Mouse (Mus musculus): ENCODE results near the gene Cadm4.
"Not testable (repeated sequence)": the region's sequence is repeated elsewhere in the genome, so short reads cannot be mapped to it uniquely, and the experiment has no call there.

Gene Cadm4

DNA sequence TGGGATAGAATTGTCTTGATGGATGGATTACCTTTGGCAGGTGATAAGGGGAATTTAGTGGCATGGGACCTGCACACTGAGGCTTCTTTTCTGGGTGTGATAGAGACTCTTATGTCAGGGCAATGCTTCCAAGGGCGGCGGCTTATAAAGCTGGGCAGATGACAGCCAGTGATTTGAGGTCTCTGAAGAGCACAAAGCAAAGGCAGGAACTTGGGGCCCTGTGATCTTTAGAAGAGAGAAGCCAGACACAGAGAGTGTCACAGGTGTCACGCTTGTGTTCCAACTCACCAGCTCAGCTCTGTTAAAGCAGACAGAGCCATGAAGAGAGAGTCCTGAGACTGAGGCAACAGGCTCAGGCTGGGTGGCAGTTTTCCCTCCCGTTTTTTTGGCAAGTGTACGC, 13.9 kb upstream of the Cadm4 start:
- no peak for DNase-seq (ENCODE audit: low read depth)

- DNase-seq (ENCODE audit: low read depth), result peak; percentile 43
Observed at GRCm38 (mm10) chr7:24469126-24469525, 12.7 kb upstream of the Cadm4 start.

- DNase-seq (ENCODE audit: low read depth), result no peak
Observed at GRCm38 (mm10) chr7:24470356-24470755, 11.5 kb upstream of the Cadm4 start.

GRCm38 (mm10) chr7:24472442-24472841, 9.4 kb upstream of the Cadm4 start:
- DNase-seq (ENCODE audit: low read depth), result no peak

GRCm38 (mm10) chr7:24472937-24473336, 8.9 kb upstream of the Cadm4 start:
- peak; percentile 65 for DNase-seq (ENCODE audit: low read depth)

DNA sequence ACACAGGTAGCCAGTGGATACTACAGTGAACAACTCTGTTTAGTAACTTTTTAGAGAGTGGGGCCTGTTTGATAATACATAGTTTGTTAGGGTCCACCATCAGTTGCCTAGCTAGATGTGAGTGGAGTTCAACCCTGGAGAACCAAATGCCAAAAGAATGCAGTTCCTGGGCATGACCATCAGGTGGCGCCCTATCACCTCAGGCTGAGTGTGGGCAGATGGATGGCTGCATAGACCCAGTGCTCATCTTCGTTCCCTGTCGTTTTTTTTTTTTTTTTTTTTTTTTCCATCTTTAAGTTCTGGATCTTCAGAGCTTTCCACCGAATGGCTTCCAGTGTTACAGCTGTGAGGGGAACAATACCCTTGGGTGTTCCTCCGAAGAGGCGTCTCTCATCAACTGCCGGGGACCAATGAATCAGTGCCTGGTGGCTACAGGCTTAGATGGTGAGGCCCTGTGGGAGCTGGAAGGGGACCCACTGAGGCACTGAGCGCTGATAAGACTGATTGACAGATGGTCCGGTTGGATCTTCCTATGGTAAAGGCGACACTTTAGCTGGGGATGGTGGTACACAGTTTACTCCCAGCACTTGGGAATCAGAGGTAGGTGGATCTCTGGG, 7.8 kb upstream of the Cadm4 start:
- DNase-seq (ENCODE audit: low read depth), result peak; percentile 73

- DNase-seq (ENCODE audit: low read depth), result no peak
Observed at GRCm38 (mm10) chr7:24474811-24475506, 6.9 kb upstream of the Cadm4 start.

DNA sequence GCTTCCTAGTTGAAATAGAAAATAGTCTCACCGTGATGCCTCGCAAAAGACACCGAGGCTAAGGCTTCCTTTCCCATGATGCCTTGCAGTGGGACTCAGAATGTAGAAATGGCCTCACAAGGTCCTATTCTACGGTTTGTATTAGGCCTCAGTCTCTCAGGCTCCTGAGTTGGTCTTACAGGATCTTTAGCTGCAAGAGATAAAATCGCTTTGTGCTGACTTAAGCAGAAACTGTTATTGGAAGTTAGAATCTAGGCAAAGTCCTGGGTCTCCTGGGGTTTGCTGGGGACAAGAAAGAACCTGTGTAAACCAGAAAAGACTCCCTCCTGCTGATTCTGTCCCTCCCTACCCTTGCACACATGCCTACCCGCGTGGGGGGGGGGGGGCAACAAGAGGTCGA, 5.5 kb upstream of the Cadm4 start:
- no peak for DNase-seq (ENCODE audit: low read depth)

GRCm38 (mm10) chr7:24476856-24477255, 5.0 kb upstream of the Cadm4 start:
- DNase-seq (ENCODE audit: low read depth), result no peak

DNA sequence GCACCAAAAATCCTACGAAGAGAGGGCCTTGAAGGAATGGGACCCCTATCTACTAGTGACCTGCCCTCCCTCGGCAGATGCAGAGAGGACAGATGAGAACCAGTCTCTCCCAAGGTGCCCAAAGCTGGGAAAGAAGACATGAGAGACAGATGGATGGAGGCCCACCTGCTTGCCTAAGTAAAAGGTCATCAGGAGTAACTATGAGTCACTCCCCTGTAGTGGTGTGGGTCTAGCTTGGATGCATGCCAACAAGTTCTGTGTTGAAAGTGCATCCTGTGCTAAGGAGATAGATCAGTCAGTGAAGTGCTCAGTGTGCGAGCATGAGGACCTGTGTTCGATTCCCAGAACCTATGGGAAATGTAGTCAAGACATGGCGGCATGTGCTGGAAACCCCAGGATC, 2.9 kb upstream of the Cadm4 start:
- DNase-seq (ENCODE audit: low read depth), result peak; percentile 67

DNA sequence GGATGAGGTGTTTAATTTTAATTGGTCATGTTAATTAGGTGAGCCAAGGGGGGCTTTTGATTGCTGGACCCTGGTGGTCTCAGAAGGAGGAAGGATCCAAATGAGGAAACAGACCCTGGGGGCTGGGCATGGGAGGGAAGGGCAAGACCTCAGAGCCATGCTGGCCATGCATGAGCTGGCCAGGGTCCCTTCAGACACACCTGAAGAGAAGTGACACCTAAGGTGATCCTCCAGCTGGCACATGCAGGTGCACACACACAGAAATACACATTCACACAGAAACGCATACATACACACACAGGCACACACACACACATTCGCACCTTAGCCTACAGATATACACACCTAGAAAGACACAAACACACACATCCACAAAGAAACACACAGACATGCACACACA, 2.1 kb upstream of the Cadm4 start:
- DNase-seq (ENCODE audit: low read depth), result no peak

GRCm38 (mm10) chr7:24480121-24480941, 1.5 kb upstream of the Cadm4 start:
- DNase-seq (ENCODE audit: low read depth), result no peak

GRCm38 (mm10) chr7:24480986-24481473, 793 bp upstream of the Cadm4 start:
- DNase-seq (ENCODE audit: low read depth), result no peak

- DNase-seq (ENCODE audit: low read depth), result no peak
Observed at GRCm38 (mm10) chr7:24482208-24483020, 591 bp downstream of the Cadm4 start.

DNA sequence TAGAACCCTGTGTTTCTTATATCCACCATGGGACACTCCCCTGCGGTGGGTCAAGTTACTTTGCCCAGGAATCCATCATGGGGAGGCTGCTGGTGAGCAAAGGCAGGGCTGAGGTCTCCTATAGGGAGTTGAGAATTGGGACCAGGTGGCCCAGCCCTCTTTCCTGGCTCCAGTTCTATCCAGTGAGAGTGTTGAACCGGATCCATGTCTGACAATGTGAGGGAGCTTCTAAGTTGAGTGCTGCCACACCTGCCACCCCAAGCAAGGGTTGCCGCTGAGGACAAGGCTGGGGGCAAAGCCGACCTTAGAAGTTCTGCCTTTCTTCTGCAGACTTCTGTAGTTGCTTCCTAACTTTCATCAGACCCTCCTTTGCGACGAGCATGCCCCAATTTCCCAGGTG, 1.5 kb downstream of the Cadm4 start:
- not testable (repeated sequence) for DNase-seq (ENCODE audit: low read depth)

DNA sequence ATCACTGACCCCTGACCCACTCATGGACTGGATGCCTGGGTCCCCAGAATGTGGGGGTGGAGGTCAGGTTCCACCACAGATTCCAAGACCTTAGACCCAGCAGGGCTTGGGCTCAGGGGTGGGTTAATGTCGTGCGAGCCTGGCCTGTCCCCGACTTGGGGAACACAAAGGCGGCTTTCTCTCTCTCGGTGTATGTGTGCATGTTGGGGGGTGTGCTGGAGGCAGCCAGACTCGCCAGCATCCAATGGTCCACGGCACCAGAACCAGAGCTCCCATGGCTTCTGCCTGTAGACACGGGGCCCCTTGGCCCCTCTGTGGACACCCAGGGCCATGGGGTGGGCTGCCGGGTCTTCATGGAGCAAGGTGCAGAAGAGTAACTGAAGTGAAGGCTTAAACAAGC, 3.7 kb downstream of the Cadm4 start:
- DNase-seq (ENCODE audit: low read depth), result no peak

GRCm38 (mm10) chr7:24486654-24487130, 4.9 kb downstream of the Cadm4 start:
- DNase-seq (ENCODE audit: low read depth), result no peak

DNA sequence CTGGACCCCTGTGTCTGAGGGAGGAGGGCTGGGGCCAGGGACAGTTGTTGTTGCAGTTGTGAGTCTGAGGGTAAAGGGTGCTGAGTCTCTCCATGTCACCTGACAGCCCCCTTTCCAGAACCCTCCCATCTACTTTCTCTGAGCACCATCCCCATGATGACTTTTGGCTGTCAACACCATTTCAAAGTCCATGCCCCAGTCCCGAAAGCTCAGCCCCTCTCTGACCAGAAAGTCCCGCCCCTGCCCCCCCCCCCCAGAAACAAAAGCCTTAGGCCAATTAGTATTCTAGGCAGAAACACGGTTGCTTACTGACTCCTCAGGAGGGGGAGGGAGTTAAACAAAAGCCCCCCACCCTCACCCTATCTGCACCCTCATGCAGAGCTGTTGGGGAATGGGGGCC, 5.6 kb downstream of the Cadm4 start:
- no peak for DNase-seq (ENCODE audit: low read depth)

DNA sequence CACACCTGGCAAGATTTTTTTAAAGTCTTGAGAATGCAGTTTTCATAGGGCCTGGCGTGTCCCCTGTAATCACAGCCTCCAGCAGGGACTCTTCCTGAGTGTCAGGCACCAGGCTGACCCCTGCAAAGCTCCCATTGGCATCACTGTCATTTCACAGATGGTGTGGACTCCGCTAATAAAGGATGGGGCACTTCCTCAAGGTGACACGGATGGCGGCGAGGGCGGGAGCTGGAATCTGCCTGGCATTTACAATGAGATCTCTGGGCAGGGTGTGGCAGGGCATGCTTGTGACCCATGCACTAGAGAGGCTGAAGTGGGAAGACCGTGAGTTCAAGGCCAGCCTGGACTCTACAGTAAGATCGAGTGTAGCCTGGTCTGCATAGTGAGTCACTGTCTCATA, 6.5 kb downstream of the Cadm4 start:
- DNase-seq (ENCODE audit: low read depth), result no peak

DNA sequence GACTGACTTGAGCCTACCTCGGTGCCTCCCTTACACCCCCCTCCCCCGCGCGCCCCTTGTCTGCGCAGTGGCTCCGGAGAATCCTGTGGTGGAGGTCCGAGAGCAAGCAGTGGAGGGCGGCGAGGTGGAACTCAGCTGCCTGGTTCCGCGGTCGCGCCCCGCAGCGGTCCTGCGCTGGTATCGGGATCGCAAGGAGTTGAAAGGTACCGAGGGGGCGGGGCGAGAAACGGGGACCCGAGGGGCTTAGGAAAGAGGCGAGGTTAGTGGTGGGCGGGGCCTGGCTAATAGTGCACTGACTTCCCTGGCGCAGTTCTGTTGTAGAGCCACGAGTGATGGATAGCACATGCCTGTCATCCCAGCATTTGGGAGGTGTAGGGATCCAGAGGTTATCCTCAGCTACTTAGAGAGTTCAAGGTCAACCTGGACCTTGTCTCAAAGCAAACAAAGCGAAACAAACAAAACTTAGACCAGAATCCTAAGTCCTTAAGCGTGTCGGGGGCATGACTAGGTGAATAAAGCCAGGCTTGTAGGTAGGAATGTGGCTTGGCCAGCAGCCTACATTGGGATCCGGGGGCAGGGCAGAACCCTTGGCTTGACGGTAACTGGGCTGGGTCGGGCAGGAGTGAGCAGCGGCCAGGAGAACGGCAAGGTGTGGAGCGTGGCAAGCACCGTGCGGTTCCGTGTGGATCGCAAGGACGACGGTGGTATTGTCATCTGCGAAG, 18.2 kb downstream of the Cadm4 start:
- no peak for DNase-seq (ENCODE audit: low read depth)

GRCm38 (mm10) chr7:24500929-24501328, 19.1 kb downstream of the Cadm4 start:
- peak; percentile 52 for DNase-seq (ENCODE audit: low read depth)

All from 416B (cell line).